Mouse (Mus musculus): ENCODE measurements at regions not wholly inside any gene's neighbourhood (a gene's known extent, or its start where the extent isn't known, plus 50 kb on each side); places are given as distances from the start of the nearest gene placed in this dataset.
A peak's percentile ranks its signal among the peaks of the same experiment; 100 is the strongest.

GRCm38 (mm10) chr8:82702044-82702443, 71.9 kb downstream of the Zfp330 start:
- no peaks in the 10 kb centered on the region for H3K4me1 ChIP-seq (ENCODE audit: control insufficient read depth, insufficient read depth, low read length)
- TF ChIP-seq POLR2A (IDR thresholded peaks at IDR 0.05; ENCODE audit: insufficient read depth, low read length), result no peak
- TF ChIP-seq CTCF (IDR thresholded peaks at IDR 0.05; ENCODE audit: low read depth, low read length), result no peak
- no peak for TF ChIP-seq EP300 (IDR thresholded peaks at IDR 0.05; ENCODE audit: insufficient read depth, low read depth, low read length)
- H3K36me3 ChIP-seq (ENCODE audit: control insufficient read depth, insufficient read depth, low read length, poor library complexity, severe bottlenecking), result no peaks in the 10 kb centered on the region

GRCm38 (mm10) chr8:82700471-82700870, 73.5 kb downstream of the Zfp330 start:
- Histone ChIP-seq H3K36me3 (ENCODE audit: control insufficient read depth, insufficient read depth, low read length, poor library complexity, severe bottlenecking) (no peaks in the 10 kb centered on the region), H3K9me3 (replicated peaks; ENCODE audit: control insufficient read depth, insufficient read depth, low read length, poor library complexity, severe bottlenecking) (no peaks in the 10 kb centered on the region), H3K4me3 (ENCODE audit: low read depth, low read length) (no peak overlapping the region), H3K9ac (ENCODE audit: low read depth, poor library complexity, severe bottlenecking) (no peak overlapping the region), H3K4me1 (ENCODE audit: control insufficient read depth, insufficient read depth, low read length) (no peaks in the 10 kb centered on the region), H3K27me3 (ENCODE audit: control insufficient read depth, insufficient read depth, low read length, poor library complexity, severe bottlenecking) (no peaks in the 10 kb centered on the region), H3K27ac (ENCODE audit: insufficient read depth, low read length) (no peak overlapping the region)
- TF ChIP-seq EP300 (IDR thresholded peaks at IDR 0.05; ENCODE audit: insufficient read depth, low read depth, low read length), result no peak
- no peak for TF ChIP-seq POLR2A (IDR thresholded peaks at IDR 0.05; ENCODE audit: insufficient read depth, low read length)
- TF ChIP-seq CTCF (IDR thresholded peaks at IDR 0.05; ENCODE audit: low read depth, low read length), result no peak

More at GRCm38 (mm10) chr8:82702044-82702443, 71.9 kb downstream of the Zfp330 start:
- Histone ChIP-seq H3K4me3 (ENCODE audit: low read depth, low read length) (no peak overlapping the region), H3K27ac (ENCODE audit: insufficient read depth, low read length) (no peak overlapping the region), H3K9ac (ENCODE audit: low read depth, poor library complexity, severe bottlenecking) (no peak overlapping the region), H3K9me3 (replicated peaks; ENCODE audit: control insufficient read depth, insufficient read depth, low read length, poor library complexity, severe bottlenecking) (no peaks in the 10 kb centered on the region), H3K27me3 (ENCODE audit: control insufficient read depth, insufficient read depth, low read length, poor library complexity, severe bottlenecking) (no peaks in the 10 kb centered on the region)

- H3K4me1 ChIP-seq (ENCODE audit: control insufficient read depth, insufficient read depth, low read length), result no peaks in the 10 kb centered on the region
- H3K27me3 ChIP-seq (ENCODE audit: control insufficient read depth, insufficient read depth, low read length, poor library complexity, severe bottlenecking), result no peaks in the 10 kb centered on the region
- no peak for TF ChIP-seq POLR2A (IDR thresholded peaks at IDR 0.05; ENCODE audit: insufficient read depth, low read length)
- TF ChIP-seq CTCF (IDR thresholded peaks at IDR 0.05; ENCODE audit: low read depth, low read length), result no peak
- TF ChIP-seq EP300 (IDR thresholded peaks at IDR 0.05; ENCODE audit: insufficient read depth, low read depth, low read length), result no peak
- H3K4me3 ChIP-seq (ENCODE audit: low read depth, low read length), result no peak overlapping the region
- H3K36me3 ChIP-seq (ENCODE audit: control insufficient read depth, insufficient read depth, low read length, poor library complexity, severe bottlenecking), result no peaks in the 10 kb centered on the region
- no peaks in the 10 kb centered on the region for H3K9me3 ChIP-seq (replicated peaks; ENCODE audit: control insufficient read depth, insufficient read depth, low read length, poor library complexity, severe bottlenecking)
- no peak overlapping the region for H3K27ac ChIP-seq (ENCODE audit: insufficient read depth, low read length)
- no peak overlapping the region for H3K9ac ChIP-seq (ENCODE audit: low read depth, poor library complexity, severe bottlenecking)
These were observed 74.7 kb downstream of the Zfp330 start for GRCm38 (mm10) chr8:82699221-82699620.

DNA sequence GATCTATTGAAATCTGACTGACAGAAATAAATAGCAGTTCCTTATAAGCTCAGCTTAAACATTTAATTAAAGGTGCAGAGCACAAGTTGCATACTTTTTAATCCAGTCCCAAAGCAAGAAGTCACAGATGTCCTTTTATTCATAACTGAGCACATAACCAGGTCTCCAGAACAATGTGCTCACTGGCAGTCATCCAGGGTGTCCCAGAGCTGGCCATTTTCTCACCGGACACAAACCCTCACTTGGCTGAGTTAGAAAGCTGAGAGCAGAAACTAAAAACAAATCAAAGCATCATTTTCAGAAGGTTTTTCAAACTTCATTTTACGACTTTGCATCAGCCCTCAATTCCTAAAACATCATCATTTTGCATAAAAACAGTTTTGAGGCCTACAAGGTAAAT, 75.9 kb downstream of the Zfp330 start:
- no peak for TF ChIP-seq EP300 (IDR thresholded peaks at IDR 0.05; ENCODE audit: insufficient read depth, low read depth, low read length)
- TF ChIP-seq POLR2A (IDR thresholded peaks at IDR 0.05; ENCODE audit: insufficient read depth, low read length), result no peak
- no peak for TF ChIP-seq CTCF (IDR thresholded peaks at IDR 0.05; ENCODE audit: low read depth, low read length)
- Histone ChIP-seq H3K4me1 (ENCODE audit: control insufficient read depth, insufficient read depth, low read length) (no peaks in the 10 kb centered on the region), H3K9me3 (replicated peaks; ENCODE audit: control insufficient read depth, insufficient read depth, low read length, poor library complexity, severe bottlenecking) (no peaks in the 10 kb centered on the region), H3K4me3 (ENCODE audit: low read depth, low read length) (no peak overlapping the region), H3K9ac (ENCODE audit: low read depth, poor library complexity, severe bottlenecking) (no peak overlapping the region), H3K36me3 (ENCODE audit: control insufficient read depth, insufficient read depth, low read length, poor library complexity, severe bottlenecking) (no peaks in the 10 kb centered on the region), H3K27ac (ENCODE audit: insufficient read depth, low read length) (no peak overlapping the region), H3K27me3 (ENCODE audit: control insufficient read depth, insufficient read depth, low read length, poor library complexity, severe bottlenecking) (no peaks in the 10 kb centered on the region)

DNA sequence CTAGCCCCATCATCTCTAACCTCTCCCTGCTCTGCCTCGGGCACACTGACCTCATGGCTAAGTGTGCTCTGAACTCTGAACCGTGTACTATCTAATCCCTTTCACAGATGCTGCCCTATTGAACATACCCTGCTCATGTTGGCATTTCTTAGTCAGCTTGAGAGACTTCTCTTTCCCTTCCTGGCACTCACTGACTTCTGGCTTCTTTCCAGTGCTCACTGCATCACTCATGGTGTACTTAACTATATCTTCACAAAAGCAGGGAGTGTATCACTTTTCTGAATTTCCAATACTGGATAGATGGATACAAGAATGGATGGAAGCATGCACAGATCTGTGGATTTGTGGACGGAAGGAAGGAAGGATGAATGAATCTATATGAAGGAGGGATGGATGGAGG, 80.9 kb downstream of the Zfp330 start:
- H3K27me3 ChIP-seq (ENCODE audit: control insufficient read depth, insufficient read depth, low read length, poor library complexity, severe bottlenecking), result no peaks in the 10 kb centered on the region
- no peaks in the 10 kb centered on the region for H3K36me3 ChIP-seq (ENCODE audit: control insufficient read depth, insufficient read depth, low read length, poor library complexity, severe bottlenecking)
- TF ChIP-seq POLR2A (IDR thresholded peaks at IDR 0.05; ENCODE audit: insufficient read depth, low read length) (no peak), CTCF (IDR thresholded peaks at IDR 0.05; ENCODE audit: low read depth, low read length) (no peak), EP300 (IDR thresholded peaks at IDR 0.05; ENCODE audit: insufficient read depth, low read depth, low read length) (no peak)
- H3K4me1 ChIP-seq (ENCODE audit: control insufficient read depth, insufficient read depth, low read length), result no peaks in the 10 kb centered on the region
- no peaks in the 10 kb centered on the region for H3K9me3 ChIP-seq (replicated peaks; ENCODE audit: control insufficient read depth, insufficient read depth, low read length, poor library complexity, severe bottlenecking)
- H3K9ac ChIP-seq (ENCODE audit: low read depth, poor library complexity, severe bottlenecking), result no peak overlapping the region
- H3K27ac ChIP-seq (ENCODE audit: insufficient read depth, low read length), result no peak overlapping the region
- no peak overlapping the region for H3K4me3 ChIP-seq (ENCODE audit: low read depth, low read length)

DNA sequence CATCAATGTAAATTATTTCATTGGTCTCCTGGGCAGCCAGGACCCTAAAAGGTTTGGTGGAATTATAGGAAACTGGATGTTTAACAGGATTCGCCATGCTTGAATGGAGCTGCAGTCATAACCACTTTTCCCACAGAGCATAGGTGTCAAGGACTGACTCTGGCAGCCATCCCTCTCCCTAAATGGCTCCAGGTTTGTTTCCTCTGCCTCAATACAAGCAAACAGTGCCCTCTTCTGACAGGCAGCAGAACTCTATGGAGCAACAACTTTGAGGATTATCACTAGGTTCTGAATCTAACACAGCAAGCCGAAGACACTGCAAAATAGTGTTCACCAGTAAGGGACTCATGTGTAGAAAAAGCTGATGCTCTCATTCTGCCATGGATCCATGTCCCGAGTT, 84.6 kb downstream of the Zfp330 start:
- Histone ChIP-seq H3K4me1 (ENCODE audit: control insufficient read depth, insufficient read depth, low read length) (no peaks in the 10 kb centered on the region), H3K27me3 (ENCODE audit: control insufficient read depth, insufficient read depth, low read length, poor library complexity, severe bottlenecking) (no peaks in the 10 kb centered on the region), H3K27ac (ENCODE audit: insufficient read depth, low read length) (no peak overlapping the region), H3K4me3 (ENCODE audit: low read depth, low read length) (no peak overlapping the region), H3K9ac (ENCODE audit: low read depth, poor library complexity, severe bottlenecking) (no peak overlapping the region), H3K36me3 (ENCODE audit: control insufficient read depth, insufficient read depth, low read length, poor library complexity, severe bottlenecking) (no peaks in the 10 kb centered on the region), H3K9me3 (replicated peaks; ENCODE audit: control insufficient read depth, insufficient read depth, low read length, poor library complexity, severe bottlenecking) (no peaks in the 10 kb centered on the region)
- no peak for TF ChIP-seq POLR2A (IDR thresholded peaks at IDR 0.05; ENCODE audit: insufficient read depth, low read length)
- TF ChIP-seq CTCF (IDR thresholded peaks at IDR 0.05; ENCODE audit: low read depth, low read length), result peak; percentile 38
